24 mouse cellular contexts compared by ENCODE assay signal in genomic region chr2:171985813-171986572, GRCm38 (mm10). TPM values are rescaled to one million over a fixed set of nuclear protein-coding genes. Genes with fewer than 3 reads are reported as not detected.
"Had no signal": no experiment of that assay in that cellular context is flagged by ENCODE, and none has a peak within 500 bp of the region (broad histone marks: within the 10 kb centered on the region; RNA-seq: fewer than 3 reads in every experiment).

No protein-coding gene starts in this region.

- DNase-seq: kidney, adult 2 months; kidney, postnatal 25 days; layer of hippocampus, adult 9-11 months; liver, postnatal 0 days; lung, embryonic 14.5 days; right cerebral cortex, postnatal 14 days; right cerebral cortex, postnatal 4 days; thymus, adult 2 months; thymus, postnatal 14 days; thymus, postnatal 4 days had no signal

- ATAC-seq: intestine, postnatal 0 days; liver, postnatal 0 days; lung, postnatal 0 days had no signal

- H3K4me3 ChIP-seq: layer of hippocampus, adult 2 months; limb, embryonic 12.5 days; limb, embryonic 15.5 days; midbrain, embryonic 13.5 days; neural tube, embryonic 12.5 days; neural tube, embryonic 15.5 days had no signal

- H3K4me2 ChIP-seq: limb, embryonic 12.5 days; limb, embryonic 15.5 days; liver, embryonic 11.5 days; lung, embryonic 14.5 days; midbrain, embryonic 13.5 days; neural tube, embryonic 12.5 days; neural tube, embryonic 15.5 days had no signal

- H3K27ac ChIP-seq: kidney, postnatal 0 days; layer of hippocampus, adult 2 months; limb, embryonic 12.5 days; limb, embryonic 15.5 days; liver, embryonic 14.5 days; macrophage; midbrain, embryonic 13.5 days; neural tube, embryonic 12.5 days; neural tube, embryonic 15.5 days; stomach, postnatal 0 days had no signal

- H3K27me3 ChIP-seq: limb, embryonic 12.5 days; limb, embryonic 15.5 days; midbrain, embryonic 13.5 days; neural tube, embryonic 12.5 days; neural tube, embryonic 15.5 days had no signal

- H3K36me3 ChIP-seq: limb, embryonic 12.5 days; limb, embryonic 15.5 days; midbrain, embryonic 13.5 days; neural tube, embryonic 12.5 days; neural tube, embryonic 15.5 days had no signal

- H3K9me3 ChIP-seq: limb, embryonic 12.5 days; limb, embryonic 15.5 days; midbrain, embryonic 13.5 days; neural tube, embryonic 12.5 days; neural tube, embryonic 15.5 days had no signal

- H3K9ac ChIP-seq: limb, embryonic 12.5 days; limb, embryonic 15.5 days; liver, embryonic 14.5 days; liver, postnatal 0 days; lung, embryonic 14.5 days; midbrain, embryonic 13.5 days; neural tube, embryonic 12.5 days; neural tube, embryonic 15.5 days had no signal

RNA-seq across cellular contexts. Expression of gene Cbln4, which starts 57.3 kb away (rescaled TPM):
- total RNA-seq: megakaryocyte-erythroid progenitor cell, adult 5-6 weeks had no signal
- polyA plus RNA-seq: kidney, adult 2 months; liver, postnatal 0 days; lung, embryonic 14.5 days; lung, postnatal 0 days; macrophage; thymus, adult 2 months had no signal
